Mouse (Mus musculus): ENCODE data around the gene Rarb. TPM values are rescaled to one million over a fixed set of nuclear protein-coding genes. Genes with fewer than 3 reads are reported as not detected.
A peak's percentile ranks its signal among the peaks of the same experiment; 100 is the strongest.

The Rarb gene
- total RNA-seq, 2 experiments from 2014 or later: 13.2 to 16.2 TPM

DNA sequence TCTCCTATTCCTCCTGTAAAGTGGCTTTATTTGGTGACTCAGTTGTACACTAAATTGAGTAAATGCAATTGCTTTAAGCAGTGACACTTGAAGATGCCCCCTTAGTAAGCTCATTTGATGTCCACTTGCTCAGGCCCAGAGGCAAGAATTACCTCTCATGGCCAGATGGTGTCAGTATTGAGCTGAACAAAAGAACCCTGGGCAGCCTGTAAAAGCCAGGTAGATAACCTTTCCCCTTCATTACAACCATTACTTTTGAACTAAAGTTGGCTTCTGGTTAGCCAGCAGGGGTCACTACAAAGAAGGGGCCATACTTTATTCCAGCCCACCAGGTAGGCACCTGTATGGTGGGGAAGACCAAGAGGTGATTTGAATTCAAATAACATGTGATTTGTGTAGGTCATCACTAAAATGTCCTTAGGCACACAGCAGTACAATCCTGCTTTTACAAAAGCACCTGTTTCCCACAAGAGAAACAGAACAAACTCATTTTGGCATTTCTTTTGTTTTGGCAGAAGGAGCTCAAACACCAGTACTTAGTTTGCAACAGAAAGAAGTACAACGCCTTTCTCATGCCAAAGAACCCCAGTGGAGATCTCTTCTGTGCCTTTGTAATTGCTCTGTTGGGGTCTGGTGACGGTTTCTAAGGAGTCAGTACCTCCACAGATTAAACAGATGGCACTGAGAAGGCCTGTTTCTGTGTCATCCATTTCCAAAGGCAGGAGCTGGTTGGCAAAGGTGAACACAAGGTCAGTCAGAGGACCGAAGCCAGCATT, 384.4 kb downstream of the Rarb start:
- DNase-seq: peak; percentile 57 to 78

DNA sequence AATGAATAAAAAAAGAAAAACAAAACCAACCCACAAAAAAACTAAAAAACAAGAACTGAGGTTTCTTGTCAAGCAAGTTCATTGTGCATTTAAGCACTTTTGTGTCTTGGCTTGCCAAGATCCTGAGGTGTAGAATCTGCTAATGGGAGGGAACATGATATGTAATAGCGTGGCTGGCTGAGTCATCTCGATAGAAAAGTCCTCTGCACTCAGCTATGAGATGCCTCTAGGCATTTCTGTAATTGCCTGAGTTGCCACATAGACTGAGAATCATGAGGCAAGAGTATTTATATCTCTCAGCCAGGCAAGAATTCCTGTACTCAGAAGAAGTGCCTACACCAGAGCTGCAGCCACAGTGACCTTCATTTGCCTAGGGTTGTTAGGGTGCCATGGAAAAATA, 385.8 kb downstream of the Rarb start:
- DNase-seq: peak; percentile 33 to 37

DNA sequence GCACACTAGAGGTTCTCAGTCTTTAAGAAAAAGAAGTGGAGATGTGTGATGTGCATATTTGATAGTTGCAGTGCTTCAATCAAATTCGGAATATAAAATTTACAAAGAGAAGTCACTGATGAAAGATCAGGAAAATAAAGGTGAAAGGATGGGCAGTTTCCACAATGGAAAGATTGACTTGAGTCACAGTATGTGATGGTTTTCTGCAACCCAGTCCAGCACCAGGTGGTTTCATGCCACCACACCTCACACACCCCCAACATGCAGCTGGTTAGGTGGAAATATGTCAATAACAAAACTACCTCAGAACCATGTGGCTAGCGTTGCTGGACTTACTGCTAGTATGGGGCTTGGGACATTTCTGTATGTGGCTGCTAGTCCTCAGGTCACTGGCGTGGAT, 386.4 kb downstream of the Rarb start:
- no peak for DNase-seq

DNA sequence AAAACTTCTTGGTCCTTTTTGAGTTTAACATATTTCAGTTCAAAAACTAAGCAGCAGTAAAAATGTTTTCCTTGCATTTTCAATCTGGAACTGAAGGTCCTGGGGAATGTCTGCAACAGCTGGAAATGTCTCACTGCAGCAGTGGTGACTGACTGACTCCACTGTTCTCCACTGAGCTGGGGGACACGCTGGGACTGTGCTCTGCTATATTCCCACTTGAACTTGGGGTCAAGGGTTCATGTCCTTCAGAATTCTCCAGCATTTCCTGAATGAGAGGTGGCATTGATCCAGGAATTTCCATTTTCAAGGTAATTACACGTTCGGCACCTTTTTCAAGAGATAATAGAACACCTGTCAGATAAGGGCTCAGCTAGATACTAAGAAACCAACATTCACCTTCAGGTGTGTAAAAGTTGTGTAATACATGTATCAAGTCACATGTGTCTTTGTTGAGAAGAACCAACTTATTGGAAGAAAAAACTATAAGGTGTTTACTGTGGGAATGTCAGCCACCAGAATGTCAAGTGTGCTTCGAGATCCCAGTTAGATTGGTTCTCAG, 386.9 kb downstream of the Rarb start:
- DNase-seq: no peak

DNA sequence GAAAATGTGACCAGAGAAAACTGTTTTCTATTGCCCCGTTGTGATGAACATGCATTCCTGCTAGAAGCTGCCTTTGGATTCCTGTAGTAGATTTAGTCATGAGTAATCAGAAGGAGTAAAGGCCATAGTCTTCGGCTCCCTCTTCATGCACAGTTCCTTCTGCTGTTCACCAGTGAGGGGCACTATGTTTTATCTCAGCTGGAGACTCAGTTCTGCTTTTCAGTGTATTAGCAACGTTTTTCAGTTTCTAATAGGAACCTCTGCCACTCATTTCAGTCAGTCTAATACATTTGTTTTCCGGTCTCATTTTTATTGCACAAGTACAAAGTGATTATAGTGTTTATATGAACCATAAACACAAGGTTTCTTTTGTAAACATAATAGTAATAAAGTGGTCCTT, 391.4 kb downstream of the Rarb start:
- DNase-seq: no peak

DNA sequence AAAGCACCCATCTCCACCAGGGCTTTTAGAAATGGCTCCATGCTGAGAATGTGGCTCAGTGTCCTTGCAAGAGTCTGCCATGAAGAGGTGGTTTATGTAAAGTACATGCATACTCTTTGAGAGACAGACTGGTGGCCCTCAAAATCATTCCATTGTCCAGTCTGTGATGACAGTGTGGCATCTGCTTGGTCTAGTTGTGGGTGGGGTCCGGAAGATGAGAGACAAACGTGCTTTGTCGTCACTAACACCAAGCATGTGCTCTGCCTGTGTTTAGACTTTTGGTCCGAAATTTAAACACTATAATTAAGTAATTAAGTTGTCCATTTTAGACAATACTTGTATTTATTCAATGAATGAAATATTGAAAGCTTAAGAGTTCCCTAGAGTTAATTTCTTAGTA, 404.8 kb downstream of the Rarb start:
- no peak for DNase-seq

DNA sequence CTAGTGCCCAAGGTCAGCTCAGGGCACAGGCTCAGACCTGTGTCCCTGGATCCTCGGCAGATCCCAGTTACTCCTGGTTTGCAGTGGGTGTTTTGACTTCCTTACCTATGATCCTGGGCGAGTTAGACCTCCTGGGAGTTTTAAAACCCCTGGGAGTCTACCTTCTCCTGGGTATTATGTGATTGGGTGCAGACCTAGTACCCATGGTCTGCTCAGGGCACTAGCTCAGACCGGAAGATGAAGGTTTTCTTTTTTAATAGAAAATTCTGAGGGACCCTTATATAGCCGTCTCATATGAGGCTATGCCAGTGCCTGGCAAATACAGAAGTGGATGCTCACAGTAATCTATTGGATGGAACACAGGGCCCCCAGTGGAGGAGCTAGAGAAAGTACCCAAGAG, 413.8 kb downstream of the Rarb start:
- DNase-seq: no peak

DNA sequence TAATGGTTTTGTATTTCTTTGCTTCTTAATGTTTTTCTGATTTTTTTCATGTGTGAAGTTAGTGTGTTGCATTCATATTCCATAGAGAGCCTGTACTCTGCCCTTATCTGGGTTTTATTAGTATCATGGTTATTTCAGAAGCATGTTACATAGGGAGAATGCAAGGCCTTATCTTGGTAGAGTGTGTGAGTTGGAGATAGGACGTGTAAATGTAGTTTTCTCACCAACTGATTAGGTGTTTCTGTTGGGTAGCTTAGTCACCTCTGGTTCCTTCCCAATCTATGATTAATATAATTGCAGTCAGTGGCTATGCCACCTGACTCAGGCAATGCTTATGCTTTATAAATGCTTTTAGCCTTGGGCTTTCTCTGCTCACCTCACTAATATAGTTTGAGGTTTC, 434.2 kb downstream of the Rarb start:
- DNase-seq: no peak

Data from heart, adult 18-20 months (tissue).